Mouse (Mus musculus) layer of hippocampus, postnatal 10 days (tissue): ENCODE results near the gene Plcg2. TPM values are rescaled to one million over a fixed set of nuclear protein-coding genes. Genes with fewer than 3 reads are reported as not detected.

Experiments used
- microRNA-seq, 2 experiments: library from miRNA; unstranded; fragments of <30 nt; microRNA quantifications; one replicate each; pipeline ENCODE4 v1.2.0; 2021
- total RNA-seq, 2 experiments: library from RNA; stranded (reverse); gene quantifications; 2 replicates each; pipeline ENCODE4 v1.2.3; 2021

The Plcg2 gene
- total RNA-seq, 2 experiments from 2014 or later: 2.8 to 3.2 TPM

Small RNA genes lying within 50 kb of the gene (microRNA-seq; reads per million reads assigned to microRNA genes)
- gene Gm27361 (0 reads per million in 2 experiments), gene Mir7077 (0 reads per million in 2 experiments), gene Mir7078 (0.22 to 1.2 reads per million in 2 experiments)

Other genes with a start within 250 kb of the Plcg2 start
- gene Cmip, start 241.2 kb upstream of the Plcg2 start, total RNA-seq: 100 to 1,000 TPM; 338 to 353 TPM
- 1 to 10 TPM; 2.8 to 4.1 TPM for gene Sdr42e1, start 175.4 kb downstream of the Plcg2 start, total RNA-seq
- not detected for gene Hsd17b2, start 203.6 kb downstream of the Plcg2 start, total RNA-seq